In the genomic region with DNA sequence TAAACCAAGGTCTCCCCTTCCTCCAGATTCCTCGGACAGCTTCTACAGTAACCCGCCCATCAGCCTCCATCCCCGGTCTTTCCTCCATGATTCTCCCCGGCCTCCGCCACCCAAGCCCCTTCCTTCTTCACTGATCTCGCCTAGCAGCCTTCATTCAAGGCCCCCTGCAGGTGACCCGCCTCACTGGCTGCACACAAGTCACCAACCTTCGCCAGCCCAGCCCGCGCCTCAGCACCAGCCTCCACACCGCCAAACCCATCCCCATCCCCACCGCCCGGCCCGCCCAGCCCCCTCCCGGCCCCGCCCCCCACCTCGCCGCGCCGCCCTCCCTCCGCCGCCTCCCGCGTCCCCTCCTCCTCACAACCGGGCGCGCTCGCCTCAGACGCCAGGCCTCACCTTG, we compare ENCODE assay signal across 1 mouse cellular context.
A peak's percentile ranks its signal among the peaks of the same experiment; 100 is the strongest.
TF ChIP-seq lines count a peak whose summit lies in the region.

No protein-coding gene starts in this region.

TF ChIP-seq in CH12.LX, 34 proteins besides CTCF, POLR2A, EP300 and RAD21 (continued from another document):
- no peak for TF ChIP-seq ZC3H11A (IDR thresholded peaks at IDR 0.05; ENCODE audit: low read depth, low read length)
- no peak for TF ChIP-seq USF2 (conservative IDR thresholded peaks at IDR 0.05; ENCODE audit: low read depth, low read length)
- no peak for TF ChIP-seq MYC (IDR thresholded peaks at IDR 0.05; ENCODE audit: low read depth, low read length)
- no peak for TF ChIP-seq ZMIZ1 (IDR thresholded peaks at IDR 0.05; ENCODE audit: low read depth, low read length)
- TF ChIP-seq ETS1 (conservative IDR thresholded peaks at IDR 0.05; ENCODE audit: low read depth, low read length), result no peak
- TF ChIP-seq MAZ (IDR thresholded peaks at IDR 0.05; ENCODE audit: low read depth, low read length), result peak; percentile 25; the same call in 1 of the 2 replicates
- TF ChIP-seq MXI1 (IDR thresholded peaks at IDR 0.05; ENCODE audit: low read depth, low read length), result peak; percentile 53; the same call in 1 of the 2 replicates
- TF ChIP-seq TCF12 (IDR thresholded peaks at IDR 0.05; ENCODE audit: low read depth, low read length), result no peak
- TF ChIP-seq ELF1 (IDR thresholded peaks at IDR 0.05; ENCODE audit: low read depth, low read length), result no peak
- TF ChIP-seq JUN (IDR thresholded peaks at IDR 0.05; ENCODE audit: insufficient read depth, low read depth, low read length), result no peak
- TF ChIP-seq HCFC1 (IDR thresholded peaks at IDR 0.05; ENCODE audit: low read depth, low read length), result no peak
- no peak for TF ChIP-seq RCOR1 (conservative IDR thresholded peaks at IDR 0.05; ENCODE audit: low read depth, low read length)
